In the genomic region with DNA sequence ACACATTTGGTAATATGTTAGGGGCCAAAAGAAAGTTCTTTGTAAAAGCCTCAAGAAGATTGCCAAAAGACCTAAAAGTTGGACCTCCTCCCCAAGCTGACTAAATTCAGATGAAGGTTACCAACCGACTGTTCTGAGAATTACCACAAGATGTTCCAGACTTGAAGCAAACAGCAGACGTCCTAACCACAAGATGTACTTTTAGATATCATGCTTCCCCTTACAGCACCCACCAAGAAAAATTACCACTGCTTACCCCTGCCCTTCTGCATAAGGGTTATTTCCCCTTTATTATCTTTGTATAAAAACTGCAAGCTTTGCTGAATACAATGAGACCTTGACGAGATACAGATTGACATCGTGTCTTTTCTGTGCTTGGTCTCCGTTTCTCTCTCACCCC, we compare ENCODE assay signal across 32 mouse cellular contexts.
DNase-seq lines count a peak whose midpoint lies in the region; ATAC-seq lines count a peak whose summit lies in the region.
"Had no signal": no experiment of that assay in that cellular context is flagged by ENCODE, and none has a peak within 500 bp of the region (broad histone marks: within the 10 kb centered on the region; RNA-seq: fewer than 3 reads in every experiment).

No protein-coding gene starts in this region.

- no peak for ATAC-seq in forebrain, embryonic 16.5 days
- ATAC-seq: forebrain, embryonic 13.5 days; hindbrain, embryonic 16.5 days; intestine, postnatal 0 days; midbrain, embryonic 16.5 days had no signal

- H3K27me3 ChIP-seq in splenic B cell, adult 2 months (ENCODE audit: control insufficient read depth, insufficient read depth, low read length, poor library complexity, severe bottlenecking) = no peaks in the 10 kb centered on the region
- H3K27me3 ChIP-seq in forebrain, embryonic 16.5 days (replicated peaks; ENCODE audit: control insufficient read depth, insufficient read depth, low read length) = no peaks in the 10 kb centered on the region
- H3K27me3 ChIP-seq: CH12.LX; forebrain, embryonic 13.5 days; heart, embryonic 13.5 days; kidney, embryonic 15.5 days; limb, embryonic 12.5 days; neural tube, embryonic 12.5 days had no signal

- no peaks in the 10 kb centered on the region for H3K4me1 ChIP-seq in forebrain, embryonic 16.5 days (replicated peaks; ENCODE audit: control insufficient read depth, insufficient read depth, low read length)
- H3K4me1 ChIP-seq: forebrain, embryonic 13.5 days; heart, embryonic 13.5 days; hindbrain, embryonic 10.5 days; kidney, embryonic 15.5 days; limb, embryonic 12.5 days; midbrain, embryonic 10.5 days; neural tube, embryonic 12.5 days had no signal

- no peak overlapping the region for H3K4me2 ChIP-seq in forebrain, embryonic 16.5 days (ENCODE audit: low read length)
- H3K4me2 ChIP-seq: forebrain, embryonic 13.5 days; heart, embryonic 13.5 days; kidney, embryonic 15.5 days; limb, embryonic 12.5 days; neural tube, embryonic 12.5 days had no signal

- peak; percentile 48 for DNase-seq in thymus, postnatal 0 days (ENCODE audit: low spot score)
- no peak for DNase-seq in thymus, postnatal 14 days
- peak; percentile 22 for DNase-seq in T-cell, adult 2 months (ENCODE audit: low spot score)
- DNase-seq in induced T-regulatory cell, adult 2 months (ENCODE audit: low read depth) = peak; percentile 60
- DNase-seq in splenic B cell, adult 2 months (ENCODE audit: low read depth, low spot score) = peak; percentile 1
- DNase-seq in spleen, adult 12 weeks (ENCODE audit: low spot score) = no peak
- no peak for DNase-seq in kidney, adult 9 months
- DNase-seq: adrenal gland, adult 2 months; adrenal gland, postnatal 36 days; cerebellum, adult 8-10 months; cerebellum, postnatal 25 days; gastrocnemius, postnatal 25 days; heart, adult 2 months; heart, postnatal 10 days; kidney, postnatal 25 days; right cerebral cortex, adult 18-20 months; thymus, postnatal 36 days had no signal

- H3K9ac ChIP-seq in forebrain, embryonic 16.5 days (replicated peaks; ENCODE audit: low read depth, low read length) = no peak overlapping the region
- H3K9ac ChIP-seq: forebrain, embryonic 13.5 days; heart, embryonic 13.5 days; kidney, embryonic 15.5 days; limb, embryonic 12.5 days; neural tube, embryonic 12.5 days had no signal

- H3K27ac ChIP-seq in forebrain, embryonic 16.5 days (ENCODE audit: low read length) = no peak overlapping the region
- H3K27ac ChIP-seq: forebrain, embryonic 13.5 days; heart, adult 2 months; heart, embryonic 13.5 days; hindbrain, embryonic 10.5 days; kidney, embryonic 15.5 days; layer of hippocampus, adult 2 months; left cerebral cortex, adult 2 months; limb, embryonic 12.5 days; macrophage; midbrain, embryonic 10.5 days; neural tube, embryonic 12.5 days had no signal

- 86% methylated on average over 5 of the region's 5 CpGs for WGBS in forebrain, embryonic 16.5 days

- H3K9me3 ChIP-seq in forebrain, embryonic 16.5 days (ENCODE audit: control insufficient read depth, low read length) = peaks cover 2% of the 10 kb centered on the region; the same call in 1 of the 2 replicates
- H3K9me3 ChIP-seq: kidney, embryonic 15.5 days; limb, embryonic 12.5 days; neural tube, embryonic 12.5 days had no signal

- no peak overlapping the region for H3K4me3 ChIP-seq in forebrain, embryonic 16.5 days (replicated peaks; ENCODE audit: low read length)
- H3K4me3 ChIP-seq: forebrain, embryonic 13.5 days; heart, adult 2 months; heart, embryonic 13.5 days; hindbrain, embryonic 10.5 days; kidney, embryonic 15.5 days; layer of hippocampus, adult 2 months; left cerebral cortex, adult 2 months; limb, embryonic 12.5 days; midbrain, embryonic 10.5 days; neural tube, embryonic 12.5 days had no signal

- H3K36me3 ChIP-seq in splenic B cell, adult 2 months (ENCODE audit: control insufficient read depth, insufficient read depth, low read length, poor library complexity, severe bottlenecking) = no peaks in the 10 kb centered on the region
- H3K36me3 ChIP-seq in forebrain, embryonic 16.5 days (ENCODE audit: control insufficient read depth, insufficient read depth) = no peaks in the 10 kb centered on the region
- H3K36me3 ChIP-seq: heart, embryonic 13.5 days; hindbrain, embryonic 10.5 days; kidney, embryonic 15.5 days; limb, embryonic 12.5 days; midbrain, embryonic 10.5 days; neural tube, embryonic 12.5 days had no signal

Comparison
In these comparisons a context has a peak if more than half of its experiments do, and no peak if none do; other contexts are left out.
1. DNase-seq: peak in thymus, postnatal 0 days (single experiment), T-cell, adult 2 months (single experiment), induced T-regulatory cell, adult 2 months (single experiment) and splenic B cell, adult 2 months (single experiment); none in thymus, postnatal 14 days (single experiment), spleen, adult 12 weeks (single experiment) and kidney, adult 9 months (single experiment).